ENCODE assay signal across 25 mouse cellular contexts in genomic region chr11:53035414-53035813, GRCm38 (mm10).
A peak's percentile ranks its signal among the peaks of the same experiment; 100 is the strongest.
DNase-seq lines count a peak whose midpoint lies in the region; ATAC-seq and TF ChIP-seq lines count a peak whose summit lies in the region.
"Had no signal": no experiment of that assay in that cellular context is flagged by ENCODE, and none has a peak within 500 bp of the region (broad histone marks: within the 10 kb centered on the region; RNA-seq: fewer than 3 reads in every experiment).

No protein-coding gene starts in this region.

- no peak overlapping the region for H3K4me3 ChIP-seq in forebrain, postnatal 0 days (ENCODE audit: low read depth, low read length)
- H3K4me3 ChIP-seq in forebrain, embryonic 12.5 days (replicated peaks), result no peak overlapping the region
- H3K4me3 ChIP-seq in ES-E14 (ENCODE audit: insufficient read depth in 1 of 2, low read depth in 1 of 2, low read length in 2 of 2, poor library complexity in 1 of 2, severe bottlenecking in 1 of 2), result no peak overlapping the region
- H3K4me3 ChIP-seq: embryonic facial prominence, embryonic 12.5 days; embryonic facial prominence, embryonic 15.5 days; forebrain, embryonic 15.5 days; gastrocnemius, adult 2 months; hindbrain, embryonic 13.5 days; intestine, embryonic 15.5 days had no signal

- no peak for ATAC-seq in forebrain, postnatal 0 days
- ATAC-seq in forebrain, embryonic 12.5 days (ENCODE audit: low FRiP score), result no peak
- ATAC-seq: activated CD4-positive, CD25-positive, alpha-beta regulatory T cell, adult 4 months; forebrain, embryonic 15.5 days; hindbrain, embryonic 16.5 days; intestine, embryonic 15.5 days; Patski had no signal

- H3K36me3 ChIP-seq in forebrain, postnatal 0 days (ENCODE audit: insufficient read depth), result no peaks in the 10 kb centered on the region
- H3K36me3 ChIP-seq in forebrain, embryonic 12.5 days (replicated peaks), result no peaks in the 10 kb centered on the region
- no peaks in the 10 kb centered on the region for H3K36me3 ChIP-seq in ES-E14 (ENCODE audit: control insufficient read depth, insufficient read depth, low read length, poor library complexity, severe bottlenecking)
- H3K36me3 ChIP-seq: embryonic facial prominence, embryonic 12.5 days; embryonic facial prominence, embryonic 15.5 days; forebrain, embryonic 15.5 days; hindbrain, embryonic 13.5 days; intestine, embryonic 15.5 days had no signal

- no peak overlapping the region for H3K27ac ChIP-seq in forebrain, postnatal 0 days (ENCODE audit: low read depth, low read length)
- no peak overlapping the region for H3K27ac ChIP-seq in forebrain, embryonic 12.5 days
- H3K27ac ChIP-seq in ES-E14 (ENCODE audit: insufficient read depth, low read depth, low read length, poor library complexity, severe bottlenecking), result no peak overlapping the region
- H3K27ac ChIP-seq: embryonic facial prominence, embryonic 12.5 days; embryonic facial prominence, embryonic 15.5 days; forebrain, embryonic 15.5 days; gastrocnemius, adult 2 months; hindbrain, embryonic 13.5 days; intestine, embryonic 15.5 days had no signal

- no peak for TF ChIP-seq CTCF in forebrain, postnatal 0 days (IDR thresholded peaks at IDR 0.05; ENCODE audit: low read depth)

- no peaks in the 10 kb centered on the region for H3K27me3 ChIP-seq in forebrain, postnatal 0 days (ENCODE audit: insufficient read depth, low read length)
- no peaks in the 10 kb centered on the region for H3K27me3 ChIP-seq in forebrain, embryonic 12.5 days
- H3K27me3 ChIP-seq: embryonic facial prominence, embryonic 12.5 days; embryonic facial prominence, embryonic 15.5 days; forebrain, embryonic 15.5 days; intestine, embryonic 15.5 days had no signal

- no peaks in the 10 kb centered on the region for H3K9me3 ChIP-seq in forebrain, postnatal 0 days (ENCODE audit: low read length)
- H3K9me3 ChIP-seq in forebrain, embryonic 12.5 days, result no peaks in the 10 kb centered on the region
- H3K9me3 ChIP-seq in ES-E14 (ENCODE audit: control insufficient read depth, insufficient read depth, low read depth, low read length), result no peaks in the 10 kb centered on the region
- H3K9me3 ChIP-seq: embryonic facial prominence, embryonic 12.5 days; embryonic facial prominence, embryonic 15.5 days; forebrain, embryonic 15.5 days; hindbrain, embryonic 13.5 days; intestine, embryonic 15.5 days had no signal

- in situ Hi-C loops in ES-E14 (cut with MboI; ENCODE audit: low sequenced_read_pairs in 2 of 2, unreplicated experiment in 2 of 2), result no loop called here

- DNase-seq in forebrain, postnatal 0 days, result peak; percentile 15
- DNase-seq in ES-E14 (ENCODE audit: low read depth, low spot score) (no peak), ZHBTc4 (ENCODE audit: low read depth, low spot score) (peak; percentile 13)
- no peak for DNase-seq in kidney, adult 11 months
- DNase-seq in layer of hippocampus, postnatal 36 days, result no peak
- DNase-seq: adrenal gland, adult 8-10 months; adrenal gland, postnatal 25 days; B cell, adult 2 months; cerebellum, adult 11-12 months; cerebellum, adult 8-10 months; cerebellum, postnatal 36 days; gastrocnemius, adult 2 months; gastrocnemius, postnatal 14 days; heart, adult 11 months; kidney, adult 18-20 months had no signal

- no peak overlapping the region for H3K9ac ChIP-seq in forebrain, postnatal 0 days
- H3K9ac ChIP-seq in forebrain, embryonic 12.5 days, result no peak overlapping the region
- H3K9ac ChIP-seq in ES-E14 (ENCODE audit: insufficient read depth, low read depth, low read length, poor library complexity, severe bottlenecking), result no peak overlapping the region
- H3K9ac ChIP-seq: embryonic facial prominence, embryonic 12.5 days; embryonic facial prominence, embryonic 15.5 days; forebrain, embryonic 15.5 days; hindbrain, embryonic 13.5 days; intestine, embryonic 15.5 days had no signal

- H3K4me1 ChIP-seq in forebrain, postnatal 0 days (ENCODE audit: insufficient read depth), result no peaks in the 10 kb centered on the region
- no peaks in the 10 kb centered on the region; the same call in 1 of the 2 replicates for H3K4me1 ChIP-seq in forebrain, embryonic 12.5 days
- H3K4me1 ChIP-seq in ES-E14 (ENCODE audit: control insufficient read depth in 2 of 2, insufficient read depth in 2 of 2, low read length in 2 of 2, poor library complexity in 1 of 2), result no peaks in the 10 kb centered on the region
- H3K4me1 ChIP-seq: embryonic facial prominence, embryonic 15.5 days; forebrain, embryonic 15.5 days; intestine, embryonic 15.5 days had no signal

- WGBS in forebrain, postnatal 0 days, result 65% methylated on average over 7 of the region's 7 CpGs
- WGBS in forebrain, embryonic 12.5 days, result 82% methylated on average over 7 of the region's 7 CpGs

- H3K4me2 ChIP-seq in forebrain, postnatal 0 days (ENCODE audit: low read depth), result no peak overlapping the region
- no peak overlapping the region for H3K4me2 ChIP-seq in forebrain, embryonic 12.5 days
- H3K4me2 ChIP-seq: embryonic facial prominence, embryonic 12.5 days; embryonic facial prominence, embryonic 15.5 days; forebrain, embryonic 15.5 days; heart, embryonic 11.5 days; hindbrain, embryonic 13.5 days; intestine, embryonic 15.5 days had no signal

TF ChIP-seq in ES-E14, 5 proteins besides CTCF, POLR2A, EP300 and RAD21:
- TF ChIP-seq ZNF384 (IDR thresholded peaks at IDR 0.05; ENCODE audit: low read depth, low read length), result no peak
- 0 out of 2 replicates have a peak, but pooled peaks have one; percentile 14 for TF ChIP-seq MAFK (IDR thresholded peaks at IDR 0.05; ENCODE audit: insufficient read depth, low read depth, low read length)

Comparison
In these comparisons a context has a peak if more than half of its experiments do, and no peak if none do; other contexts are left out.
1. DNase-seq: peak in forebrain, postnatal 0 days (single experiment) and ZHBTc4 (single experiment); none in ES-E14 (single experiment), kidney, adult 11 months (single experiment) and layer of hippocampus, postnatal 36 days (0 of 2).